Mouse (Mus musculus) cortical plate, adult 2 months (tissue): ENCODE measurements around the gene Prss56.

ENCODE experiments used
- CTCF ChIP-seq: fragments of 200-500 bp; IDR thresholded peaks from 2 replicates; pipeline ENCODE4 v1.5.1; 2011; ENCODE audit warnings: mild to moderate bottlenecking, control low read depth, low read length; ENCODE audit not compliant: insufficient read depth; ENCODE audit errors: extremely low read depth
- POLR2A ChIP-seq: fragments of 200-500 bp; IDR thresholded peaks from 2 replicates; pipeline ENCODE4 v1.6.1; 2011; ENCODE audit warnings: mild to moderate bottlenecking, low read length, control low read depth; ENCODE audit not compliant: insufficient read depth; ENCODE audit errors: extremely low read depth

- TF ChIP-seq POLR2A (no peak), CTCF (no peak)
Observed at GRCm38 (mm10) chr1:87198119-87199065, 15.3 kb downstream of the Prss56 start.
